Mouse (Mus musculus) C3H10T1/2 (cell line): ENCODE results near the gene Col8a2. TPM values are rescaled to one million over a fixed set of nuclear protein-coding genes. Genes with fewer than 3 reads are reported as not detected.

ENCODE experiments used
- polyA plus RNA-seq, 2 experiments: library from polyadenylated mRNA; unstranded; fragments of >200 nt; fragmentation: generic; extraction: Trizol; gene quantifications; one replicate each; pipeline ENCODE4 v1.2.1; 2012; ENCODE audit warnings: missing spikeins in 2 of 2

The Col8a2 gene
- 10 to 100 TPM in 1 of 2 experiments, under 1 TPM in 1; 0.14 to 10.3 TPM for polyA plus RNA-seq

DNA sequence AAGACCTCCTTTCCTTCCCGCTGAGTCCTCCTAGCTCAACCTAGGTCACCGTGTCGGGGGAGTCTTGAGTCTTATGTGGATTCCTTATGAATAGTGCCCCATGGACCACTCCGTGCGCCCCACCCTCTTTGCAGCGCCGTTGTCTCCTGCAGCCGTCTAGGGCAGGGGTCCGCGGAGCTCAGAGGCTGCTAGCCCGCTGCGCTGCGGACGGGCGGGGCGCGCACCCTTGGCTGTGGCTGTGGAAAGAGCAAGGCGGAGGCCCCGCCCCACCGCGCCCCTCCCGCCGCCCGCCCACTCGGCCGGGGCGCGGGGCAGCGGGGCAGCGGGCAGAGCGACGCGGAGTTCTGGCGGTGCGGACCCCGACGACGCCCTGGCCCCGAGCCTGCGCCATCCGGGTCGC lies at the start of gene Col8a2:
Gene Col8a2 (plus strand): TSS at position 302 of the 400 bp plus-strand sequence.

DNA sequence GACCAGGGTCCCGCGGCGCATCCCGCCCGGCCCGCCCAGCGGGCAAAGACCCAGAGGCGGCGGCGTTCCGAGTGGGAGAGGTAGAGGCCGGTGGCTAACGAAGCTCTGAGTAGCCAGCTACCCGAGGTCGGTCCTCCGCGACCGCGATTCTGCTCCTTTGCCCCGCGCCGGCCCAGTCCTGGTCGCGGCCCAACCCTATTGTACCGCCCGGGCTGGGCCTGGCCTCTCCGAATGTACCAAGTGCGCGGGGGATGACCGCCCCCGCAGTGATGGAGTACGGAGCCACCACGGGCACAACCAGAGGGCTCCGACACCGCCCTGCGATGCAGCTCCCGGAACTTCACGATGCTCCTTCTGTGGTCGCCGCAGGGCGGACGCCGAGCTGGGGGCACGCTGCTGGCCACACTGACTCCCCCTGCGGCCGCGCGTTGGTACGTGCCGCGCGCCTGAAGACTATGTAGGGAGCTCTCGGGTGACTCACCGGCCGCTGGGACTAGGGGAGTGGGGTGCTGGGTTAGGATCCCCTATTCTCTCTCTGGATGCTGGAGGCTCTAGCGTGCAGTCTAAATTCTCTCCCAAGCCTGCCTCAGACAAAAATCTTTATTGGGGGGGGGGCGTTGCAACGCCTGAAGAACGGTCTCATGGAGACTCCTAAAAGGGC lies 30.3 kb upstream of the Col8a2 start, which contains the start of gene Map7d1:
Gene Map7d1 (minus strand): TSS at position 213 of the 661 bp plus-strand sequence.

GRCm38 (mm10) chr4:126262119-126262807 lies 24.3 kb upstream of the Col8a2 start, which contains the start of gene Trappc3:
TSS of gene Trappc3 (plus strand) at chr4:126262325.

GRCm38 (mm10) chr4:126321111-126321853 lies 34.7 kb downstream of the Col8a2 start, which contains the start of gene Adprhl2:
TSS of gene Adprhl2 (minus strand) at chr4:126321703.

GRCm38 (mm10) chr4:126325281-126325861 lies 38.8 kb downstream of the Col8a2 start, which contains the start of gene Tekt2:
TSS of gene Tekt2 (minus strand) at chr4:126325688.

Other genes with a start within 250 kb of the Col8a2 start
- 100 to 1,000 TPM in 1 of 2 experiments, 10 to 100 TPM in 1; 71.9 to 114 TPM for gene Mrps15, start 239.9 kb upstream of the Col8a2 start, polyA plus RNA-seq
- 10 to 100 TPM; 26.3 to 36.2 TPM for gene Oscp1, start 228.2 kb upstream of the Col8a2 start, polyA plus RNA-seq
- 10 to 100 TPM; 33.7 to 54.4 TPM for gene Lsm10, start 190.2 kb upstream of the Col8a2 start, polyA plus RNA-seq
- gene Stk40, start 182.8 kb upstream of the Col8a2 start, polyA plus RNA-seq, result 1 to 10 TPM; 2.4 to 8.0 TPM
- under 1 TPM; 0.04 to 0.39 TPM for gene Eva1b, start 139.0 kb upstream of the Col8a2 start, polyA plus RNA-seq
- under 1 TPM; 0.09 to 0.22 TPM for gene Sh3d21, start 123.3 kb upstream of the Col8a2 start, polyA plus RNA-seq
- gene Thrap3, start 84.0 kb upstream of the Col8a2 start, polyA plus RNA-seq, result 10 to 100 TPM; 11.5 to 69.4 TPM
- gene Map7d1, start 30.4 kb upstream of the Col8a2 start, polyA plus RNA-seq, result 100 to 1,000 TPM in 1 of 2 experiments, 10 to 100 TPM in 1; 63.4 to 111 TPM
- gene Trappc3, start 24.5 kb upstream of the Col8a2 start, polyA plus RNA-seq, result 100 to 1,000 TPM in 1 of 2 experiments, 10 to 100 TPM in 1; 66.0 to 113 TPM
- 10 to 100 TPM; 42.8 to 50.0 TPM for gene Adprhl2, start 34.9 kb downstream of the Col8a2 start, polyA plus RNA-seq
- gene Tekt2, start 38.9 kb downstream of the Col8a2 start, polyA plus RNA-seq, result 1 to 10 TPM in 1 of 2 experiments, under 1 TPM in 1; 0.25 to 1.0 TPM
- 1 to 10 TPM in 1 of 2 experiments, under 1 TPM in 1; 0.48 to 2.0 TPM for gene Ago3, start 142.8 kb downstream of the Col8a2 start, polyA plus RNA-seq
- gene Ago1, start 181.8 kb downstream of the Col8a2 start, polyA plus RNA-seq, result 10 to 100 TPM in 1 of 2 experiments, 1 to 10 TPM in 1; 1.8 to 16.0 TPM
- under 1 TPM; 0.01 to 0.27 TPM for gene Ago4, start 246.7 kb downstream of the Col8a2 start, polyA plus RNA-seq